Mouse (Mus musculus) left cerebral cortex, adult 9 months (tissue): ENCODE measurements at regions not wholly inside any gene's neighbourhood (a gene's known extent, or its start where the extent isn't known, plus 50 kb on each side); places are given as distances from the start of the nearest gene placed in this dataset.
"Not testable (repeated sequence)": the region's sequence is repeated elsewhere in the genome, so short reads cannot be mapped to it uniquely, and the experiment has no call there.

ENCODE experiments used
- DNase-seq, 2 experiments: peaks; one replicate each; pipeline ENCODE4 v3.0.0; 2022; ENCODE audit warnings: low spot score in 2 of 2

GRCm38 (mm10) chr1:160843671-160844070, 50.7 kb upstream of the Rabgap1l start:
- DNase-seq, result no peak

- not testable (repeated sequence) for DNase-seq
These were observed 51.7 kb upstream of the Rabgap1l start for GRCm38 (mm10) chr1:160844709-160845108.

GRCm38 (mm10) chr1:160850674-160851073, 55.5 kb upstream of the Rc3h1 start:
- DNase-seq, result no peak

- DNase-seq, result no peak
These were observed 51.8 kb upstream of the Rc3h1 start for GRCm38 (mm10) chr1:160854410-160854809.

- no peak for DNase-seq
These were observed 50.8 kb upstream of the Rc3h1 start for GRCm38 (mm10) chr1:160855411-160855810.

- DNase-seq, result peak; percentile 8 to 52
These were observed 50.1 kb upstream of the Rc3h1 start for GRCm38 (mm10) chr1:160855926-160856620.
